ENCODE assay signal across 13 mouse cellular contexts in the genomic region with DNA sequence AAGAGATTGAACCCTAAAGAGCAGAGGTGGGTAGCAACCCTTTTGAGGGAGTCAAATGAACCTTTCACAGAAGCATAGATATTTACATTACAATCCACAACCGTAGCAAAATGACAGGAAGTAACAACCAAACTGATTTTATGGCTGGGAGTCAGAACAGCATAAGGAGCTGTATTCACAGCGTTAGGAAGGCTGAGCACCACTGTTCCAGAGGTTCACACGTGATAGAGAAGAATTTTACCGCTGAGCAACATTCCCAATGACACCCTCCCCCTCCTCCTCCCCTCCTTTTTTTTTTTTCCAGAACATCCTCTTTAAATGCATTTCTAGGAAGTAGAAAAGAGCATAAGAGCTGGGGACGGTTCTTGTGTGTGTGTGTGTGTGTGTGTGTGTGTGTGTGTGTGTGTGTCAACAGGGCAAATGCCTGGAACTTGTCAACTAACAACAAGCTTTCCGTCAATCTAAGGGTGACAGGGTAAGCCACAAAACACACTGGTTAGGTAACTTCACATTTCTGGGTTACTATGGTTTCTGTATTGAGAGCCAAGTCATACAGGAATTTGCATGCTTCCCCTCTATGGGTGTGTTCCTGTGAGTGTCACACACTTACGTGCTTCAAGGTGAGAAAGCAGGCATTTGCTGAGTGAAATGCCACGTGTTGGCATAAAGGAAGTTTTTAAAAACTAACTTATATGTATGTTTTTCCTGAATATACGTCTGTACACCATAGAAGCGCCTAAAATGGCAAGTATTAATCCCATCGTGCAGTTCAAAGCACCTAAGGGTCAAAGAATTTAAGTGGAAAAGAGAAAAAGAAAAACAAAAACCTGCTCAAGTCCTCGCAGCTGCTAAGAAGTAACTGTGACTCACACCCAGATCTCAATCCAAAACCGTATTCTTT. TPM values are rescaled to one million over a fixed set of nuclear protein-coding genes. Genes with fewer than 3 reads are reported as not detected.
DNase-seq lines count a peak whose midpoint lies in the region; ATAC-seq and TF ChIP-seq lines count a peak whose summit lies in the region.
"Had no signal": no experiment of that assay in that cellular context is flagged by ENCODE, and none has a peak within 500 bp of the region (broad histone marks: within the 10 kb centered on the region; RNA-seq: fewer than 3 reads in every experiment).

No protein-coding gene starts in this region.

- H3K4me2 ChIP-seq in kidney, postnatal 0 days (ENCODE audit: low read length) = no peak overlapping the region
- peak overlapping the region; percentile 16 for H3K4me2 ChIP-seq in embryonic facial prominence, embryonic 13.5 days
- H3K4me2 ChIP-seq: forebrain, embryonic 15.5 days had no signal

- DNase-seq in kidney, postnatal 0 days (ENCODE audit: low spot score) = peak; percentile 64
- no peak for DNase-seq in kidney, postnatal 4 days
- DNase-seq in left cerebral cortex, adult 2 months (ENCODE audit: extremely low spot score in 1 of 2, low spot score in 2 of 2) = no peak
- no peak for DNase-seq in ovary, adult 18-20 months (ENCODE audit: low spot score)
- DNase-seq in cerebellum, adult 11-12 months = no peak
- DNase-seq: kidney, postnatal 25 days; spleen, adult 18-20 months had no signal

- H3K36me3 ChIP-seq in kidney, postnatal 0 days (ENCODE audit: insufficient read depth, low read length) = no peaks in the 10 kb centered on the region
- no peaks in the 10 kb centered on the region for H3K36me3 ChIP-seq in embryonic facial prominence, embryonic 13.5 days
- H3K36me3 ChIP-seq: forebrain, embryonic 15.5 days had no signal

- H3K9ac ChIP-seq in kidney, postnatal 0 days (ENCODE audit: low read depth, low read length) = no peak overlapping the region
- H3K9ac ChIP-seq in embryonic facial prominence, embryonic 13.5 days = no peak overlapping the region
- H3K9ac ChIP-seq: forebrain, embryonic 15.5 days had no signal

- no peak overlapping the region for H3K4me3 ChIP-seq in kidney, postnatal 0 days (replicated peaks; ENCODE audit: low read depth, low read length)
- H3K4me3 ChIP-seq in embryonic facial prominence, embryonic 13.5 days = no peak overlapping the region
- H3K4me3 ChIP-seq in left cerebral cortex, adult 2 months = no peak overlapping the region
- H3K4me3 ChIP-seq: forebrain, embryonic 15.5 days; megakaryocyte, embryonic 14.5 days had no signal

- H3K27ac ChIP-seq in kidney, postnatal 0 days = no peak overlapping the region
- H3K27ac ChIP-seq in embryonic facial prominence, embryonic 13.5 days = 0 out of 2 replicates have a peak overlapping the region, but pooled peaks have one; percentile 17
- no peak overlapping the region for H3K27ac ChIP-seq in left cerebral cortex, adult 2 months
- H3K27ac ChIP-seq: forebrain, embryonic 15.5 days had no signal

- H3K27me3 ChIP-seq in kidney, postnatal 0 days (ENCODE audit: insufficient read depth, low read length) = no peaks in the 10 kb centered on the region
- no peaks in the 10 kb centered on the region for H3K27me3 ChIP-seq in embryonic facial prominence, embryonic 13.5 days
- H3K27me3 ChIP-seq: forebrain, embryonic 15.5 days; megakaryocyte, embryonic 14.5 days; Patski had no signal

- 31% methylated on average over 13 of the region's 13 CpGs for WGBS in kidney, postnatal 0 days
- 41% methylated on average over 13 of the region's 13 CpGs for WGBS in embryonic facial prominence, embryonic 13.5 days

- no peak for TF ChIP-seq CTCF in kidney, postnatal 0 days (IDR thresholded peaks at IDR 0.05; ENCODE audit: low read depth)
- TF ChIP-seq CTCF in left cerebral cortex, adult 2 months (IDR thresholded peaks at IDR 0.05) = no peak

- H3K9me3 ChIP-seq in kidney, postnatal 0 days (replicated peaks; ENCODE audit: low read length) = no peaks in the 10 kb centered on the region
- H3K9me3 ChIP-seq in embryonic facial prominence, embryonic 13.5 days = no peaks in the 10 kb centered on the region
- H3K9me3 ChIP-seq: forebrain, embryonic 15.5 days had no signal

- intact Hi-C loops in left cerebral cortex, adult 2 months (cut with DNase I) = no loop called here

- 0 out of 2 replicates have a peak, but pooled peaks cover 4% of the 10 kb centered on the region for H3K4me1 ChIP-seq in kidney, postnatal 0 days (replicated peaks; ENCODE audit: insufficient read depth, low read length)
- H3K4me1 ChIP-seq in embryonic facial prominence, embryonic 13.5 days = peaks cover 21% of the 10 kb centered on the region
- H3K4me1 ChIP-seq: forebrain, embryonic 15.5 days; megakaryocyte, embryonic 14.5 days had no signal

- no peak for ATAC-seq in kidney, postnatal 0 days (replicated peaks; ENCODE audit: low FRiP score, low read depth)
- peak; percentile 86 for ATAC-seq in CD4-positive, CD25-positive, alpha-beta regulatory T cell, adult 4 months
- no peak for ATAC-seq in embryonic facial prominence, embryonic 13.5 days (ENCODE audit: insufficient number of reproducible peaks, insufficient read depth, low FRiP score, low TSS enrichment, low read depth)
- peak; percentile 55 for ATAC-seq in monocyte, adult 5-6 weeks (replicated peaks; ENCODE audit: insufficient number of reproducible peaks, low FRiP score, low TSS enrichment, poor library complexity, severe bottlenecking)
- ATAC-seq: forebrain, embryonic 15.5 days; Patski had no signal

RNA-seq across cellular contexts. Expression of a gene that starts 13.0 kb away (rescaled TPM):
- polyA plus RNA-seq in kidney, postnatal 0 days (2015; fragmentation: Nextera tagmentation; extraction: Ambion mirVana) = 4.4 and 4.5 TPM in 2 replicates
- under 1 TPM; 0.44 to 0.63 TPM for polyA plus RNA-seq in CD4-positive, CD25-positive, alpha-beta regulatory T cell, adult 4 months (2017; shearing (Covaris generic))
- polyA plus RNA-seq in embryonic facial prominence, embryonic 13.5 days (2015; fragmentation: Nextera tagmentation; extraction: Ambion mirVana) = 7.9 and 8.5 TPM in 2 replicates
- total RNA-seq in monocyte, adult 5-6 weeks (2017) = 2.2 to 10.0 TPM (median 3.9 TPM) in 3 replicates
- total RNA-seq in left cerebral cortex, adult 2 months (2021) = 10 to 100 TPM; 16.9 to 22.6 TPM

Comparison
In these comparisons a context has a peak if more than half of its experiments do, and no peak if none do; other contexts are left out.
1. ATAC-seq: peak in CD4-positive, CD25-positive, alpha-beta regulatory T cell, adult 4 months (single experiment) and monocyte, adult 5-6 weeks (single experiment); none in kidney, postnatal 0 days (single experiment) and embryonic facial prominence, embryonic 13.5 days (single experiment).